Mouse (Mus musculus): ENCODE results near the gene Srgap2.

Srgap2 gene

GRCm38 (mm10) chr1:131245926-131246325 lies 281.2 kb downstream of the Srgap2 start:
- peak; percentile 38 to 47 for DNase-seq (ENCODE audit: low spot score in 2 of 2)

DNA sequence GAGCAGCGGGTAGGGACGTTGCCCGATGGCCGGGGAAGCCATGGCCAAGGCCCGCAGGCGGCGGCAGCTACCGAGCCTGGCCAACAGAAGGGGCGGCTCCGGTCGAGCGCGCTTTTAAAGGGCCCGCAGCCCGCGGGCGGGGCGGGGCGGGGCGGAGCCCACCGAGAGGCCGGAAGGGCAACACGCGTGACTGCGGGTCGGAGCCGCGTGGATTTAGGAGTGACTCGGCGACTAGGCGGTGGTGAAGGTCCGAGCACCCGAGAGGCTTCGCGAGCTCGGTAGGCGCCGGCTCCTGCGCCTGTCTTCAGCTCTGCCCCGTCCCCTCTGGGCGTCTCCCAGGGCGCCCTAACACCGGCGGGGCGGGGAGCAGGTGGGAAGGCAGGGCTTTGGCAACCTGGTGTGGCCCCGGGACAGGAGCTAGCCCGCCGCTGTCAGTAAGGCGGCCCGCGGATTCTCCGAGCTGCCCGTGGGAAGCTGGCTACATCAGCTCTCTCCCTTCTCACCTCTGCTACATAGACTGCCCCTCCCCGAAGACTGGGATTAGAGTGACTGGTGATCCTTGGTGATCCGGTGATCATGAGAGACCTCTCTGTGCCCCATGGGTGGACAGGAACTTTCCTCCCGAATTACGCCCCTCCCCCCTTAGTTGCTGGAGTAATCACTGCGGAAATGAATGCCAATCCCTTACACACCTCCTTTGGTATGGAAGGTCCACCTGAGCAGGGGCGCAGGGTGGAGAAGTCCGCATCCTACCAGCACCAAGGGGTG lies 281.9 kb downstream of the Srgap2 start, which contains the start of gene Rassf5:
Gene Rassf5 (minus strand): TSS at position 170 of the 768 bp plus-strand sequence.
- peak; percentile 35 to 57 for DNase-seq (ENCODE audit: low spot score in 2 of 2)

GRCm38 (mm10) chr1:131244536-131245088 lies 282.5 kb downstream of the Srgap2 start:
- DNase-seq (ENCODE audit: low spot score in 2 of 2): no peak

DNA sequence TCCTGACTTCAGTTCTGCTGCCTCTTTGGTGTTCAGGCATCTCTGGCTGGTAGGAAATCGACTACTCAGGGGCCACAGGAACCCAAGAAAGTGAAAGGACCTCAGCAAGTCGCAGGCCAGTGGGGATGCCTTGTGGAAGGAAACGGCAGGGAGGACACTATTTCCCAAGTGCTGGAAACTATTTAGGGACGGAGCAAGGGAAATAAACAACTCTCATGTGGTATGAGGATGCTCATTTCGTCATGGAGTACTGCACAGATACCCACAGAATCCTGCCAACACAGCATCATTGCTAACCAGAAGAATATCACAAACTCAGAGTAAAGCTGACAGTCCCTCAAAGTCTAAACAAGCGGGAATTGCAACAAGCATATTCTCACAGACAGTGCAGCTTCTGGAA lies 284.2 kb downstream of the Srgap2 start:
- DNase-seq (ENCODE audit: low spot score in 2 of 2): no peak

DNA sequence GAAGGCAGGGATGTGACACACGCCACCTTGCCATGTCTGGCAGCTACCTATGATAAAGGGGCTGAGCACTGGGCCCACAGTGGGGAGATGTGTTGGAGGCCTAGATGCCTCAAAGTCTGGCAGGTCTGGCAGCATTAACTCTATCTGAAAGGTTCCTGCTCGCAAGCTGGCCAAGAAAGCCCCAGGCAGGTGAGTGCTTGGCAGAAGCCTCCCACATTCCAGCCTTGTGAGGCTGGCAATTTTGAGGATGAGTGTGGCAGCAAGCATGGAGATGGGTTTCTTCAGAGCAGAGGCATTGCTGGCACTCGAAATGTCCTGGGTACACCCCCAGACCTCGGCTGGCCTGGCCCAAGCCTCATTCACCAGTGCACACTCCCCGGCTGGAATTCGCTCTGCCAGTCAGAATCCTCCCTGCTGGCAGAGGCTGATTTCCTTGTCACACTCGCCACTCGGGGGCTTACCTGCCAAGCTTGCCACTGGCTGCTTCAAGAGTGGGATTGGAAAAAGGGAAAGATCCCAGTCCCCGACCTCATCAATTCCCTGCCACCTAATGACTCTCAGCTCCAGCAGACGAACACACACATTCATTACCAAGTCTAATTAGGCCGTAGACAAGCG lies 287.5 kb downstream of the Srgap2 start:
- DNase-seq (ENCODE audit: low spot score in 2 of 2): no peak

DNA sequence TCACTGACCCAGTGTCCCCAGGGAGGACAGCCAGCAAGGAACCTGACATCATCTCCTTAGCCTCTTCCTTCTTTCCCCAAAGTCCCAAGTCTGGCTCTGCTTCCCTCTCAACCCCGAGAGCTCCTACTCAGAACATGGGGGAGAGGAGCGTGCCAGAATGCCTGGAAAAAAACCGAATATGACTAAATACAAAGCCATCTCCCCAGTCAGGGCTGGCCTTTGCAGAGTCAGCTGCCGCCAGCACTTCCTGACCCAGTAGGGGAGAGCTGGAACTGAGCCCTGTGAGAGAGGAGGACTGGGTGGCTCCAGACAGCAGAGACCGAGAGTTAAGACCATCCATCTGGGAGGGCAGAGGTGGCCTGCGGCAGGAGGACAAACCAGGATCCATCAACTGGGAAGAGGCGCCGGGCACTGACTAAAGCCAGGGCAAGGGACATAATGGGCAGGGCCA lies 288.2 kb downstream of the Srgap2 start:
- DNase-seq (ENCODE audit: low spot score in 2 of 2): no peak

DNA sequence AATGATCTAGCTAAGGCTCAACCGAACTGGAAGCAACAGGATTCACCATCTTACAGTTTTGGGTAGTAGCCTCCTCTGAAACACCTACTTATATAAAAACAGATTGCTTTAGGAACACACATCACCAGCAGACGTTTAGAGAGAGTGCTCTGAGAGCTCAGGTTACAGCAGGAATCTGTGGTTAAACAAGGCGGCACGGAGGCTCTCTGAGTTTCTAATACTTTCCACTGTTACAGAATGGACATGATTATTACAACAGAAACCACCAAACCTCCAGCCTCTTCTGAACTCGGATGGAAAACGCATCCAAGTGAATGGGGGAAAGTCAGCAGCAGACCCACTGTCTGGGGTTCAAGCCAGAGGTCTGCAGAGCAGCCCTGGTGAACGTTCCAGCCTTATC lies 291.1 kb downstream of the Srgap2 start:
- DNase-seq (ENCODE audit: low spot score in 2 of 2): no peak

Measured in frontal cortex, postnatal 10 days (tissue).